ENCODE assay signal across 13 mouse cellular contexts in genomic region chr9:103708514-103709173, GRCm38 (mm10). TPM values are rescaled to one million over a fixed set of nuclear protein-coding genes. Genes with fewer than 3 reads are reported as not detected.
A peak's percentile ranks its signal among the peaks of the same experiment; 100 is the strongest.
DNase-seq lines count a peak whose midpoint lies in the region; ATAC-seq lines count a peak whose summit lies in the region.
"Had no signal": no experiment of that assay in that cellular context is flagged by ENCODE, and none has a peak within 500 bp of the region (broad histone marks: within the 10 kb centered on the region; RNA-seq: fewer than 3 reads in every experiment).

No protein-coding gene starts in this region.

- H3K27ac ChIP-seq in heart, embryonic 13.5 days (replicated peaks) = peak overlapping the region; percentile 61
- H3K27ac ChIP-seq in lung, embryonic 15.5 days = peak overlapping the region; percentile 81
- H3K27ac ChIP-seq in hindbrain, embryonic 10.5 days = no peak overlapping the region
- H3K27ac ChIP-seq: macrophage had no signal

- no peak for DNase-seq in heart, adult 9 months (ENCODE audit: low spot score in 2 of 2)
- DNase-seq in CD4-positive, CD25-positive, alpha-beta regulatory T cell, adult 2 months (ENCODE audit: low read depth, low spot score) = peak; percentile 58
- peak; percentile 8 to 39 for DNase-seq in spleen, postnatal 10 days (ENCODE audit: low spot score in 2 of 2)
- DNase-seq in hindbrain, embryonic 10.5 days (ENCODE audit: low spot score) = no peak
- no peak for DNase-seq in layer of hippocampus, adult 9-10 months (ENCODE audit: low spot score)
- DNase-seq in layer of hippocampus, adult 9-11 months = no peak
- DNase-seq: adrenal gland, adult 8-10 months; cerebellum, postnatal 10 days; gastrocnemius, postnatal 14 days; kidney, adult 8-10 months had no signal

- WGBS in heart, embryonic 13.5 days = 52% methylated on average over 16 of the region's 16 CpGs
- WGBS in lung, embryonic 15.5 days = 46% methylated on average over 16 of the region's 16 CpGs
- 83% methylated on average over 16 of the region's 16 CpGs for WGBS in hindbrain, embryonic 10.5 days

- H3K4me2 ChIP-seq in heart, embryonic 13.5 days = 0 out of 2 replicates have a peak overlapping the region, but pooled peaks have one; percentile 4
- no peak overlapping the region; the same call in 1 of the 2 replicates for H3K4me2 ChIP-seq in lung, embryonic 15.5 days

- no peak for ATAC-seq in heart, embryonic 13.5 days (ENCODE audit: extremely low read depth, insufficient number of reproducible peaks, low FRiP score, low TSS enrichment)
- peak; percentile 32; the same call in 1 of the 2 replicates for ATAC-seq in lung, embryonic 15.5 days (ENCODE audit: borderline replicate concordance, extremely low read depth, low FRiP score, low TSS enrichment)

- peaks cover 3% of the 10 kb centered on the region; the same call in 1 of the 2 replicates for H3K9me3 ChIP-seq in heart, embryonic 13.5 days
- H3K9me3 ChIP-seq in lung, embryonic 15.5 days = 0 out of 2 replicates have a peak, but pooled peaks cover 4% of the 10 kb centered on the region
- no peaks in the 10 kb centered on the region for H3K9me3 ChIP-seq in hindbrain, embryonic 10.5 days

- H3K4me1 ChIP-seq in heart, embryonic 13.5 days = peaks cover 63% of the 10 kb centered on the region
- H3K4me1 ChIP-seq in lung, embryonic 15.5 days = peaks cover 15% of the 10 kb centered on the region
- peaks cover 14% of the 10 kb centered on the region; the same call in 1 of the 2 replicates for H3K4me1 ChIP-seq in hindbrain, embryonic 10.5 days (replicated peaks)

- no peak overlapping the region for H3K9ac ChIP-seq in heart, embryonic 13.5 days
- no peak overlapping the region for H3K9ac ChIP-seq in lung, embryonic 15.5 days

- H3K36me3 ChIP-seq in heart, embryonic 13.5 days = peaks cover 9% of the 10 kb centered on the region
- no peaks in the 10 kb centered on the region for H3K36me3 ChIP-seq in lung, embryonic 15.5 days
- peaks cover 4% of the 10 kb centered on the region; the same call in 1 of the 2 replicates for H3K36me3 ChIP-seq in hindbrain, embryonic 10.5 days

- no peaks in the 10 kb centered on the region for H3K27me3 ChIP-seq in heart, embryonic 13.5 days (replicated peaks)
- H3K27me3 ChIP-seq in lung, embryonic 15.5 days = no peaks in the 10 kb centered on the region
- H3K27me3 ChIP-seq in hindbrain, embryonic 10.5 days (ENCODE audit: insufficient read depth, poor library complexity, severe bottlenecking) = no peaks in the 10 kb centered on the region

- no peak overlapping the region for H3K4me3 ChIP-seq in heart, embryonic 13.5 days
- no peak overlapping the region for H3K4me3 ChIP-seq in lung, embryonic 15.5 days
- H3K4me3 ChIP-seq in hindbrain, embryonic 10.5 days = no peak overlapping the region

RNA-seq across cellular contexts. Expression of gene Tmem108, which starts 53.0 kb away (rescaled TPM):
- polyA plus RNA-seq in heart, embryonic 13.5 days (2015; fragmentation: Nextera tagmentation; extraction: Ambion mirVana) = 66.1 and 69.8 TPM in 2 replicates
- 12.3 and 13.3 TPM in 2 replicates for polyA plus RNA-seq in lung, embryonic 15.5 days (2015; fragmentation: Nextera tagmentation; extraction: Ambion mirVana)
- polyA plus RNA-seq in hindbrain, embryonic 10.5 days (2016; fragmentation: Nextera tagmentation; extraction: Ambion mirVana) = 14.3 and 20.1 TPM in 2 replicates
- polyA plus RNA-seq: macrophage had no signal

Comparison
In these comparisons a context has a peak if more than half of its experiments do, and no peak if none do; other contexts are left out.
1. DNase-seq: peak in CD4-positive, CD25-positive, alpha-beta regulatory T cell, adult 2 months (single experiment) and spleen, postnatal 10 days (2 of 2); none in heart, adult 9 months (0 of 2), hindbrain, embryonic 10.5 days (single experiment), layer of hippocampus, adult 9-10 months (single experiment) and layer of hippocampus, adult 9-11 months (single experiment).